Mouse (Mus musculus): Measurements from ENCODE around the gene Pvalb. TPM values are rescaled to one million over a fixed set of nuclear protein-coding genes. Genes with fewer than 3 reads are reported as not detected.
A peak's percentile ranks its signal among the peaks of the same experiment; 100 is the strongest.

Gene Pvalb
- polyA plus RNA-seq, 1 experiment from 2014 or later: not detected

GRCm38 (mm10) chr15:78158335-78158734 is 47.9 kb downstream of the Pvalb start:
- 0 out of 2 replicates have a peak, but pooled peaks cover 4% of the 10 kb centered on the region for H3K36me3 ChIP-seq (ENCODE audit: control insufficient read depth, insufficient read depth, low read length)
- H3K9me3 ChIP-seq (ENCODE audit: control insufficient read depth, low read length): no peaks in the 10 kb centered on the region
- DNase-seq (ENCODE audit: low spot score) (no peak), ATAC-seq (replicated peaks; ENCODE audit: low FRiP score, low TSS enrichment, low read depth) (no peak)
- no peak overlapping the region for H3K4me2 ChIP-seq (ENCODE audit: low read length)
- 83% methylated on average over 5 of the region's 5 CpGs for WGBS
- no peak overlapping the region for H3K9ac ChIP-seq (ENCODE audit: low read length)
- no peaks in the 10 kb centered on the region for H3K4me1 ChIP-seq (replicated peaks; ENCODE audit: control insufficient read depth, insufficient read depth, low read length)
- H3K27me3 ChIP-seq (replicated peaks; ENCODE audit: control insufficient read depth, insufficient read depth, low read length): no peaks in the 10 kb centered on the region
- H3K4me3 ChIP-seq (ENCODE audit: low read depth, low read length): no peak overlapping the region
- no peak overlapping the region for H3K27ac ChIP-seq (ENCODE audit: low read depth)

- H3K27me3 ChIP-seq (replicated peaks; ENCODE audit: control insufficient read depth, insufficient read depth, low read length): no peaks in the 10 kb centered on the region
- WGBS: 63% methylated on average over 4 of the region's 4 CpGs
Observed at GRCm38 (mm10) chr15:78157824-78158223, 48.4 kb downstream of the Pvalb start.

GRCm38 (mm10) chr15:78157330-78157729 is 48.9 kb downstream of the Pvalb start:
- Histone ChIP-seq H3K4me3 (ENCODE audit: low read depth, low read length) (no peak overlapping the region), H3K27me3 (replicated peaks; ENCODE audit: control insufficient read depth, insufficient read depth, low read length) (no peaks in the 10 kb centered on the region), H3K9me3 (ENCODE audit: control insufficient read depth, low read length) (no peaks in the 10 kb centered on the region), H3K4me1 (replicated peaks; ENCODE audit: control insufficient read depth, insufficient read depth, low read length) (no peaks in the 10 kb centered on the region), H3K36me3 (ENCODE audit: control insufficient read depth, insufficient read depth, low read length) (no peaks in the 10 kb centered on the region), H3K9ac (ENCODE audit: low read length) (no peak overlapping the region), H3K27ac (ENCODE audit: low read depth) (no peak overlapping the region), H3K4me2 (ENCODE audit: low read length) (no peak overlapping the region)
- 83% methylated on average over 8 of the region's 8 CpGs for whole genome bisulfite sequencing
- ATAC-seq (replicated peaks; ENCODE audit: low FRiP score, low TSS enrichment, low read depth) (no peak), DNase-seq (ENCODE audit: low spot score) (no peak)

More at GRCm38 (mm10) chr15:78157824-78158223, 48.4 kb downstream of the Pvalb start:
- Histone ChIP-seq H3K4me2 (ENCODE audit: low read length) (no peak overlapping the region), H3K4me1 (replicated peaks; ENCODE audit: control insufficient read depth, insufficient read depth, low read length) (no peaks in the 10 kb centered on the region), H3K9me3 (ENCODE audit: control insufficient read depth, low read length) (no peaks in the 10 kb centered on the region), H3K4me3 (ENCODE audit: low read depth, low read length) (no peak overlapping the region), H3K9ac (ENCODE audit: low read length) (no peak overlapping the region), H3K27ac (ENCODE audit: low read depth) (no peak overlapping the region), H3K36me3 (ENCODE audit: control insufficient read depth, insufficient read depth, low read length) (no peaks in the 10 kb centered on the region)
- no peak for ATAC-seq (replicated peaks; ENCODE audit: low FRiP score, low TSS enrichment, low read depth)
- no peak for DNase-seq (ENCODE audit: low spot score)

- Histone ChIP-seq H3K4me1 (replicated peaks; ENCODE audit: control insufficient read depth, insufficient read depth, low read length) (no peaks in the 10 kb centered on the region), H3K36me3 (ENCODE audit: control insufficient read depth, insufficient read depth, low read length) (no peaks in the 10 kb centered on the region), H3K4me2 (ENCODE audit: low read length) (no peak overlapping the region), H3K9ac (ENCODE audit: low read length) (no peak overlapping the region), H3K27me3 (replicated peaks; ENCODE audit: control insufficient read depth, insufficient read depth, low read length) (no peaks in the 10 kb centered on the region), H3K9me3 (ENCODE audit: control insufficient read depth, low read length) (no peaks in the 10 kb centered on the region), H3K4me3 (ENCODE audit: low read depth, low read length) (no peak overlapping the region), H3K27ac (ENCODE audit: low read depth) (no peak overlapping the region)
- DNase-seq (ENCODE audit: low spot score) (no peak), ATAC-seq (replicated peaks; ENCODE audit: low FRiP score, low TSS enrichment, low read depth) (no peak)
- 88% methylated on average over 6 of the region's 6 CpGs for WGBS
Observed at GRCm38 (mm10) chr15:78155421-78155820, 50.8 kb downstream of the Pvalb start.

- no peaks in the 10 kb centered on the region for H3K27me3 ChIP-seq (replicated peaks; ENCODE audit: control insufficient read depth, insufficient read depth, low read length)
- no peaks in the 10 kb centered on the region for H3K36me3 ChIP-seq (ENCODE audit: control insufficient read depth, insufficient read depth, low read length)
- H3K4me1 ChIP-seq (replicated peaks; ENCODE audit: control insufficient read depth, insufficient read depth, low read length): no peaks in the 10 kb centered on the region
- DNase-seq (ENCODE audit: low spot score): peak; percentile 59
- 54% methylated on average over 11 of the region's 11 CpGs for WGBS
- no peak overlapping the region for H3K9ac ChIP-seq (ENCODE audit: low read length)
- no peak for ATAC-seq (replicated peaks; ENCODE audit: low FRiP score, low TSS enrichment, low read depth)
- no peak overlapping the region for H3K4me2 ChIP-seq (ENCODE audit: low read length)
- no peak overlapping the region for H3K4me3 ChIP-seq (ENCODE audit: low read depth, low read length)
- H3K9me3 ChIP-seq (ENCODE audit: control insufficient read depth, low read length): no peaks in the 10 kb centered on the region
- H3K27ac ChIP-seq (ENCODE audit: low read depth): no peak overlapping the region
Observed at GRCm38 (mm10) chr15:78153045-78153775, 53.0 kb downstream of the Pvalb start.

- Histone ChIP-seq H3K4me2 (ENCODE audit: low read length) (no peak overlapping the region), H3K4me3 (ENCODE audit: low read depth, low read length) (no peak overlapping the region), H3K27ac (ENCODE audit: low read depth) (no peak overlapping the region), H3K36me3 (ENCODE audit: control insufficient read depth, insufficient read depth, low read length) (no peaks in the 10 kb centered on the region), H3K4me1 (replicated peaks; ENCODE audit: control insufficient read depth, insufficient read depth, low read length) (no peaks in the 10 kb centered on the region), H3K27me3 (replicated peaks; ENCODE audit: control insufficient read depth, insufficient read depth, low read length) (no peaks in the 10 kb centered on the region), H3K9me3 (ENCODE audit: control insufficient read depth, low read length) (no peaks in the 10 kb centered on the region), H3K9ac (ENCODE audit: low read length) (no peak overlapping the region)
- DNase-seq (ENCODE audit: low spot score) (no peak), ATAC-seq (replicated peaks; ENCODE audit: low FRiP score, low TSS enrichment, low read depth) (no peak)
- 71% methylated on average over 7 of the region's 7 CpGs for WGBS
Observed at GRCm38 (mm10) chr15:78148565-78148964, 57.6 kb downstream of the Pvalb start.

Other genes with a start within 250 kb of the Pvalb start
- 4.6 and 4.7 TPM in 2 replicates for gene Foxred2, start 249.7 kb downstream of the Pvalb start, polyA plus RNA-seq (2014; fragmentation: Nextera tagmentation; extraction: Ambion mirVana)
- gene Eif3d, start 235.6 kb downstream of the Pvalb start, polyA plus RNA-seq (2014; fragmentation: Nextera tagmentation; extraction: Ambion mirVana): 224 and 235 TPM in 2 replicates
- 0.07 and 0.15 TPM in 2 replicates for gene Cacng2, start 86.4 kb downstream of the Pvalb start, polyA plus RNA-seq (2014; fragmentation: Nextera tagmentation; extraction: Ambion mirVana)
- gene Ift27, start 32.3 kb downstream of the Pvalb start, polyA plus RNA-seq (2014; fragmentation: Nextera tagmentation; extraction: Ambion mirVana): 82.9 and 83.3 TPM in 2 replicates
- 3.7 and 4.1 TPM in 2 replicates for gene Ncf4, start 38.4 kb upstream of the Pvalb start, polyA plus RNA-seq (2014; fragmentation: Nextera tagmentation; extraction: Ambion mirVana)
- gene Csf2rb2, start 99.3 kb upstream of the Pvalb start, polyA plus RNA-seq (2014; fragmentation: Nextera tagmentation; extraction: Ambion mirVana): 0.15 and 0.22 TPM in 2 replicates
- 1.4 and 1.8 TPM in 2 replicates for gene Csf2rb, start 119.4 kb upstream of the Pvalb start, polyA plus RNA-seq (2014; fragmentation: Nextera tagmentation; extraction: Ambion mirVana)
- not detected in 2 replicates for gene Tex33, start 189.5 kb upstream of the Pvalb start, polyA plus RNA-seq (2014; fragmentation: Nextera tagmentation; extraction: Ambion mirVana)
- gene Tst, start 199.5 kb upstream of the Pvalb start, polyA plus RNA-seq (2014; fragmentation: Nextera tagmentation; extraction: Ambion mirVana): 10.9 and 15.9 TPM in 2 replicates
- gene Mpst, start 200.0 kb upstream of the Pvalb start, polyA plus RNA-seq (2014; fragmentation: Nextera tagmentation; extraction: Ambion mirVana): 2.1 and 2.7 TPM in 2 replicates
- gene Kctd17, start 222.2 kb upstream of the Pvalb start, polyA plus RNA-seq (2014; fragmentation: Nextera tagmentation; extraction: Ambion mirVana): 35.0 and 37.7 TPM in 2 replicates

All from intestine, embryonic 14.5 days (tissue).